Mouse (Mus musculus): ENCODE measurements around the gene Ahdc1.
"Not testable (repeated sequence)": the region's sequence is repeated elsewhere in the genome, so short reads cannot be mapped to it uniquely, and the experiment has no call there.

The Ahdc1 gene

DNA sequence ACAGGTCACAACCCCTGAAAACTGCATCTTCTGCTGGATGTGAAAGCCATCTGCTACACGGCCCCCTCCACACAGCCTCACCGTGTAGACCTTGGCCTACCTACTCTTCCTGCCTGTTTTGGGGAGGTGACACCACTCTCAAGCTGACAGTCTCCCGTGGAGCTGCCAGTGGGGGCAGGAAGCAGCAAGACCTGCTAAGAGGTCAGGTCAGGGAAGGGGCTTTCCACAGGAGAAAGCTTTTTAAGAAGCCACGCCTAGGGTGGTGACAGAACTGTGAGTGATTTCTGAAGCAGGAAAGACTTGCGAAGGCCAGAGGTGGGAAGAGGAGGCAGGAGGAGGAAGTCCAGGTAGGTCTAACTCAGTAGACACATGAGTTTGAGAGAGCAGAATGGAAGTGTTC lies 67.9 kb downstream of the Ahdc1 start:
- DNase-seq (ENCODE audit: low spot score): no peak

DNA sequence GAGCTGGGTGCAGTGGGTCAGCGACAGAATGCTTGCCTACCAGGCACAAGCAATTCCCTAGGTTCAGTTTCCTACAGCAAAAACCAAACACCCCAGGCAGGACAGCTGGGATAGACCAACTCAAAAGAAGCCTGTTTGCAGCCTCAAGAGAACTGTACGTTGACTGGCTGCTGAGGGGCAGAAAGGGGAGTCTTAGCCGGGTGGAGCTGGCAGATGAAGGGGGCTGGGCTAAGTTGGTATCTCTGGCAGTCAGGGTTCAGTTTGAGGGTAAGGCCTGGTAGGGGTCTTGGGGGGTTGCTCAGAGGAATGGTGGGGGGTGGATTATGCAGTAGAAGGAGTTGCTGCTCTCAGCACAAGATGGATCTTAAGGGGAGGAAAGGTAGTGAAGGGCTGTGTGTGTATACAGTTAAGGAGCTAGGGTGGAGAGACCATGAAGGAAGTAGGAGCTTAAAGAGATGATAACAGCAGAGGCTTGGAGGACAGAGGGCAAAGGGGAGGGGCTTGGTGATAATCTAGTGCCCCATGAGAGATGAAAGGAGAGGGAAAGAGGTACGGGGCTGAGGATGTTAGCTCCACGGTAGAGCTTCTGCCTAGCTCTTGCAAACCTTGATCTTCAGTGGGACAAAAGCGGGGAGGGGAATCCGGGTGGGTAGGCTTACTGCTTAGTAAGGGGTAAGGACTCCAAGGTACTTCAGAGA lies 68.5 kb downstream of the Ahdc1 start:
- DNase-seq (ENCODE audit: low spot score): no peak

DNA sequence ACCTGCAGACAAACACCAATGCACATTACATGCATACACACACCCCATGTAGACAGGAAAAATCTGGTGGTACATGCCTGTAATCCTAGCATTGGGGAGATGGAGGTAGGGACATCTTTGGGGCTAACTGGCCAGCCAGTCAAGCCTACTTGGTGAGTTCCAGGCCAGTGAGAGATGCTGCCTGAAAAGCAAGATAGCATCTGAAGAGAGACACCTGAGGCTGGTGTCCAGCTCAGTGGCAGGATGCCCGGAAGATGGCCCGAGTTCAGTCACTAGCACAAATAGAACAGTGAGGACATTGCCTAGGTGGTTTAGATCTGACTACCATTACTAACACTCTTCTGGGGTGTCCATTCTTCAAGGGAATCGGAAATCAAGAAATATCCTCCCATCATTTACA lies 69.8 kb downstream of the Ahdc1 start:
- no peak for DNase-seq (ENCODE audit: low spot score)

DNA sequence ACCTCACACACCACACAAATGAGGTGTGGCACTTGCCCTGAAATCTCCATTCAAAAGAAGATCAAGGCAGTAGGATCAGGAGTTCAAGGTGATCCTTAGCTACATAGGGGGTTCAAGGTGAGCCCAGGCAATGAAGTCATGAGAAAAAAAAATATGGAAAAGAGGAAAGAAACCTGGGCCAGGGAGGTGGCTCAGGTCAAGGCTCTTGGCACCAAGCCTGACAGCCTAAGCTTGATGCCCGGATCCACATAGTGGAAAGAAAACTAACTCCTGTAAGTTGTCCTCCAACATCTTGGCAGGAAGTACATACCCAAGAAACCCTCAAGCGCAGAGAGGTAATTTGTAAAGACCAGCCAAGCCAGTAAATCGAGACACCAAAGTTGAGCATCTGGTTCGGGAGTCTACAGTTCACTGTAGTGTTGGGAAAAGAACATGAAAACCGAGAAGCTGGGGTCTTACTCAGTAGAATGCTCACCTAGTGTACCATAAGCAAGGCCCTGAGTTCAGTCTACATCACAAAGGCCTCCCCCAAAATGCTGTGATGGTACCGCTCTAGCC lies 71.2 kb downstream of the Ahdc1 start:
- DNase-seq (ENCODE audit: low spot score): no peak

DNA sequence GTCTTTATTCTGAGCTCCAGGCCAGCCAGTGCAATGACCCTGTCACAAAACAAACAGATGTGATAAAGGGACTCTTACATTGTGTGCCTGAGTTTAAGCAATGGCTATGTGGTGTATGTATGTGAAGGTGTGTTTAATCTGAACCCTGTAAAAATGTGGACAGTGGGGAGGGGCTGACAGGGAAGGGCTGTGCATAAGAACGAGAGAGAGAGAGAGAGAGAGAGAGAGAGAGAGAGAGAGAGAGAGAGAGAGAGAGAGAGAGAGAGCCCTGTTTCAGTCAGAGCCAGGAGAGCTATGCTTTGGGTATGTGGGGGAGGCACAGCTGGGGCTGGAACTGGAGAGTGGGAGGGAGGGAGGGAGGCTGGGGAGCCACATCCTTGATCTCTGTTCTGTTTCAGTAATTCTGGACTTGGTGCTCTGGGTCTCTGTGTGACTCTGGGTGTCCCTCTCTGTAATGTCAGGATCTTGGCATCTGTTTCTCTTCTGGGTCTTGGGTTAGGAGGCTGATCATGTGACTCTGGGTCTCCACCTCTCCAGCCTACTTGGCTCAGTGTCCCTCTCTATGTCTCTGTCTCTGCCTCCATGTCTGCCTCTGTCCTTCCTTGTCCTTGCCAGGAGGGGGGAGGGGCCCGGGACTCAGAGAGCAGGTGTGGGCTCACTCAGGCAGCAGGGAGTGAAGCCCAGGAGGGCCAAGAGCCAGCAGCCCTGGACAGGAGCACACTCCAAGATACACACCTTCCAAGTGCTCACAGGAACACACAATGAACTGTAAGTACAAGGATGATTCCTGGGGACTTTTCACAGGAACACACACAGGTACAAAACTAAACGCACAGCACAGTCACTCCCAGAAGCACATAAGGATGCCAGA lies 73.2 kb downstream of the Ahdc1 start:
- peak; percentile 55 for DNase-seq (ENCODE audit: low spot score)

DNA sequence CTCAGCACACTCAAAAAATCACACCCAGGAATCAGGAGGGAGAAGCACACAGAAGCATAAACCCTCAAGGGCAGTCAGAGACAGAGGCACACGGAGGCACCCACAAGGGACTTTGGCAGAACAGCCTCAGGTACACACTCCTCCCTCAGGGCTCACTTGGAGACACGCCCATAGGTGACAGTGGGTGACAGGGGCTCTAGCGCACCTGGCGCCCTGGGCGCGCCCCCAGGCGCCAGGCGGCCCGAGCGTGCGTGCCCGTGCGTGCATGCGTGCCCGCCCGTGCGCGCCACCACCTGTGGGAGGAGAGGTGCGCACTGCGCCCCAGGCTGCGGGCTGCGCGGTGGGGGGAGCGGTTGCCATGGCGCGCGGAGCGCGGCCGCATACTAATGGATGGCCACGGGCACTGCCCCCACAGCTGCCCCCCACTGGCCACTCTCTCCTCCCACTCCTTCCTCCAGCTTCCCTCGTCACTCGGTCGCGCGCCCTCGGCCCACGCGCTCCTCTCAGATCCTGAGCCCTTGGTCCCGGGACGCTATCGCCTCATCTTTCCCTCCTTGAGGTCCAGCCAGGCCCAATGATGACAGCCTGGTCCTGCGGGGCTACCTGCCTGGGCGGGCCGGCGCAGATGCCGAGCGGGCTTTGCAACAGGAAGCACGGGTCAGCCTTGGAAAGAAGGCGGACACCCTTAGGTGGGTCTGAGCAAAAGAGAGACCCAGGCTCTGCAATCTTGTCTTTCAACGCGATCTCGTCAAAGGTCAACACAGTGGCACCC lies 74.1 kb downstream of the Ahdc1 start:
- no peak for DNase-seq (ENCODE audit: low spot score)

DNA sequence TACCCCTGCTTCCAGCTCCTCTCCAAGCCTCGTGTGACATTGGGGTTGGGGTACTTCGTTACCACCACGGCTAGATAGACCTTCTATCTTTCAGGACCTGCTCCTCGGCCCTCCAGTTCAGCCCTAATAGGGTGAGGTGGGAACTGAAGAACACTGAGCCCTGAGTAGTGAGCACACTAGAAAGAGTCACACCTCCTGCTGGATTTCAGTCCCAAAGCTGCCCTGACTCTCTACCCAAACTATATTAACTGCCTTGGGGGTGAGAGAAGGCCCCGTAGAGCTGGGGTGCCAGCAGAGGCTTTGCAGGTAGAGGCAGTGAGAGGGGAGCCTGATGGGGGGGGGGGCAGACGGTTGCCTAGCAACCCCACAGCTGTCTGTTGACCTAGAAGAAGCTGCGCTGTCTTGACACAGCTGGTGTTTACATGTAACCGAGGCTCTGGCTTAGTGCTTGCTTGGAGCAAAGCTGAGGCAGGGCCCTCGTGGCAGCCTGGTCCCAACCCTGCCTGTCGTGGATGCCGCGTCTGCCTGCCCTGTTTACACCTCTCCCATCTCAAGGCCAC lies 74.8 kb downstream of the Ahdc1 start:
- DNase-seq (ENCODE audit: low spot score): peak; percentile 52

DNA sequence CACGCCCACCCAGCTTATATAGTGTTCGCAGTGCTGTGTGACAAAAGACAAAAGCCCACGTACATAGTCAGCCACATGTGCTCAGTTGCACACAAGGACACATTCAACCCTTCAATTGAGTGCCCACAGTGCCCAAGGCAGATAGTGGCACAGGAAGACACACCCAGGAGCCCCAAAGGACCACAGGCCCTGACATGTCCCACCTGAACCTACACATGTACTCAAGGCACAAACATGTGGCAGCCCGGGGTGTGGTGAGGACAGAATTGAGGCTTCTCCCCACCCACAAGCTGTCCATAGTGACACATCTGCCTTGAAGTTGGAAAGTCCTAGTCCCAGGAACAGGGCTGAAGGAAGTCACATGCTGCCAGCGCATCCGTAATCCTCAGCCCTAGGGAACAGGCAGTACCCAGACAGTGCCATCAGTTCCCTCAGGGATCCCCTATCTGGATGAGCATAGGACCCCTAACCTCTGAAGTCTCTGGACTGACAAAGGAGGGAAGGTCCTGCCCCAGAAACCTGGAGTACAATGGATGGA lies 76.2 kb downstream of the Ahdc1 start:
- DNase-seq (ENCODE audit: low spot score): peak; percentile 35

DNA sequence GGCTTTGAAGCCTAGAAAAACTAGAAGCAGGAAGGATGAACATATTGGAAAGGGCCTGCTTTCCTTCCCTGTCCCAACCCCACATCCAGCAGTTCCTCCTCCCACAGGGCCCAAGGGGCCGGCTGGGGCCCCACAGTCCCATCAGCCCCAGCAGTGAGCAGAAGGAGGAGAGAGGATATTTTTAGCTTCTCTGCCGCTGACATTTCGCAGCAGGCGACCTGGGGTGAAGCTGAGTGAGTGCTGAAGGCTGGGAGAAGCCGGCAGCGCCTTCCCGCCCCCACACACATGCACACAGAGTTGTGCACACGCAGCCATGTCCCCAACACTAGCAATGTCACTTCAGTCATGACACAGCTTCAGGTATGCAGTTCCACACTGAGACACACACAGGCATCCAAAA lies 76.8 kb downstream of the Ahdc1 start:
- peak; percentile 59 for DNase-seq (ENCODE audit: low spot score)

DNA sequence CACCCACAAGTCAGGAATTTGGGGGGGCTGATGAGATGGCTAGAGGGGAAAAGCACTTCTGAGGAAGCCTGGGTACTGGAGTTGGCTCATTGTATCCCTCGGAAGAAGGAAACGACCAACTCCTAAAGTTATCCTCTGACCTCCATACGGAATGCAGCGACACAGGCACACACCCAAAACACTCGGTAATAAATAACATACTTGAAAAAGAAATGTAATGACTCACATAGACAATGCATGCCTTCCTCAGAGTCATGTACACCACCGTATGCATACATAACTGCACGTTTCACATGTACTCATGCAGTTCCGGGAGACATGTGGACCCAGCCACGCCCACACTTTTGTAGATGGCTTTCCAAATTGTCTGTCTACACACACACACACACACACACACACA lies 78.3 kb downstream of the Ahdc1 start:
- DNase-seq (ENCODE audit: low spot score): no peak

DNA sequence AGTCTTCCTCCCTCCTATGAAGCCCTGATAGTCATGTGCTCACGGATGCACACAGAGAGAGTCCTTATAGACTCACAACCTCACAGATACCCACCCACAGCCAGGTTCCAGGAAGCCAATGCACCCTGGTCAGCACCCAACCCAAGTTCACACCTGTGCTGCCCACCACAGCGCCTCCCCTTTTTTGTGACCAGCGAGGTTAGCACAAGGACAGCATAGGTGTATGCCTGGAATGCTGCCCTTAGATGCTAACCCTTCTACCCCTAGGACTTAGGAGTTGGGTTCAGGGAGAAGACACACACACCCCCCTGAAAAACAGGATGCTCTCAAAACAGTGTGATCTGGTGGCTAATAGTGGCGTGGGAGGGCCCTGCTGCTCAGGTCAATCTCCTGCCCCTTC lies 78.7 kb downstream of the Ahdc1 start:
- DNase-seq (ENCODE audit: low spot score): no peak

DNA sequence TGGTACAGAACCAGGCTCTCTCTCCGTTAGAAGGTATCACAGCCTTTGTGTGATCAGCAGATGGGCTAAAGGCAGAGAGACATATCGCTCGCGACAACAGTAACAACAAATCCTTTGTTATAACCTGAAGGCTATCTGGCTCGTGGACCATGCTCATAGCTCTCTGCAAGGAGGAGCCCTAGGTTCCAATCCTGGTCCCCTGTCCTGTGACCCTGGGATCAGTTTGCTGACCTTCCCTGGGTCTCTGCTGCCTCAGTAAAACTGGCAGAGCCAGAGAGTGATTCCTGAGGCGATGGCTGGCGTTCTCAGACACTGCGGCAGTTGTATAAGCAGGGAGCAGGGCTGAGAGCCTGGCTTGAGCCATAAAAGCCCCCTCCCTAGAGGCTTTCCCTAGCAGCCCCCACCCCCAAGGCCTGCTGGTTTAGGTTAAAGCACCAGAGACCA lies 79.2 kb downstream of the Ahdc1 start:
- no peak for DNase-seq (ENCODE audit: low spot score)

DNA sequence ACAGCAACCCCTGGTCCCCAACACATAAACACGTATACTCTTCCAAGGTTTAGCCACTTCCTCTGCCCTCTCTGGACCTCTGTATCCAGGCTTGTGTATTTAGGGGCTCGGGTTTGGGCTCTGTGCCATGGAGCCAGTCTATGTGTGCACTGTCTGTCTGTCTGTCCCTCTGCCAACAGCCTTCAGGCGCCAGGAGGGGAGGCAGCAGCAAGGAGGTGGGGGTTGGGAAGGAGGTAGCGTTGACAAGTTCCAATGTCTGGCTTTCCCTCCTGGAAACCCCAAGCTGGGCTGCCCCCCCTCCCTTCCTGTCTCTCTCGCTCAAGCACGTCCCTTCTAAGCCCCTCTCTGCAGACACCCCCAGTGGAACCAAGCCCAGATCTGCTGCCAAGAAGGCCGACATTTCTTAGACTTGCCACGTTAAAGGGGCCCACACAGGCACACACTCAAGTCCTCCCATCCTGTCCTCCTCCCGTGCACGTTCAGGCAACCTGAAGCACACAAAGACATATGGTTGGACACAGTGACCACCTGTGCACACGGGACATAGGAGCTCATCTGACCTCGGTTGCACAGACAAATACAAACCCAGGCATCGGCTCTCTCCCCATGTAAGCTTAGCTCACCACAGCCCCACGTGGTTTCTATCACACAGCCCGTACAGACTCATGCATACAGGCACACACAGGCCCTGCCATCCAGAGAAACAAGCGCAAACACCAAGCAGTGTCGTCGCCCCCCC lies 79.8 kb downstream of the Ahdc1 start:
- peak; percentile 39 for DNase-seq (ENCODE audit: low spot score)

DNA sequence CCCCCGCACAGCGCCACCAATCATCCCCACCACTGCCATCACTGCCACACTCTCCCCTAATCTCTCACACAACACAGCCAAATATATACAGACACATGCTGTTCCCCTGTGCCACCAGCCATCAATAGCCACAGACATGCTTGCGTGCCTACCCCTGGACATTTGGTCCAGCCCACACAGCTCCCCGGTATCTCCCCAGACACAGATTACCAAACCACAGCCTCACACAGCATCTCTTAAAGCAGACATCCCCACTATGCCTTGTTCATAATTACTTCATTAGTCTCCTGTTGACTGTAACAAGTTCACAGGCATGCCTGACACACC lies 80.4 kb downstream of the Ahdc1 start:
- no peak for DNase-seq (ENCODE audit: low spot score)

DNA sequence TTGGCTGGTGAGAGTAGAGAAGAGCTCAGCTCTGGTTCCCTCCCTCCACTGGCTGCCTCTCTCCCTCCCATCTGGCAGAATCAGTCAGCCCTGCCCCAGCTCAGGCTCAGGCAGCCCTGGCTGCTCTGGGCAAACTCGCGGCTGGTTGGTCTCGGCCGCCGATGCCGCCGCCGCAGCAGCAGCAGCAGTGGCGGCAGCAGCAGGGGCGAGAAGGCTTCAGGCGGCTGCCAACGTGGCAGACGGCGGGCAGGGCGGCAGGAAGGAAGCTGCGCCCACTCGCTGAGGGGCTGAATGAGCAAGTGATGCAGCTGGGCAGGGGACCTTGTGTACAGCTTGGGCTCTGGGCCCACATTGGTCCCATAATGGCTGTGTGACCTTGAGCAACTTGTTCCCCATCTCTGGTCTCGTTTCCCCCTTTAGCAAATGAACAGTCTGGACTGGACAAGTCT lies 81.4 kb downstream of the Ahdc1 start:
- no peak for DNase-seq (ENCODE audit: low spot score)

DNA sequence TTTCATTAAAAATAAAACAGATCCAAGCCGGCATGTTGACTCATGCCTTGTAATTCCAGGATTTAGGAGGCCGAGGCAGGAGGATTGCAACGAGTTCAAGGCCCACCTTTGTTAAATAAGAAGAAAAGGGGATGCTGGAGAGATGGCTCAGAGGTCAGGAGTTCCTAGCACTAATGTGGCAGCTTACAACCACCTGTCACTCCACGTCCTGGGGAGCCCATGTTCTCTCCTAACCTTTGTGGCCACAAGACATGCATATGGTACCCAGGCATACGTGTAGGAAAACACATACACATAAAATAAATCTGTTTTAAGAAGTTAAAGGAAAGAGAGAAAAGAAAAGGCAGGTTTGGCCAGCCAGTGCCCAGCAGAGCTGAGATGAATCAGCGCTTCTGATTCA lies 82.0 kb downstream of the Ahdc1 start:
- DNase-seq (ENCODE audit: low spot score): no peak

DNA sequence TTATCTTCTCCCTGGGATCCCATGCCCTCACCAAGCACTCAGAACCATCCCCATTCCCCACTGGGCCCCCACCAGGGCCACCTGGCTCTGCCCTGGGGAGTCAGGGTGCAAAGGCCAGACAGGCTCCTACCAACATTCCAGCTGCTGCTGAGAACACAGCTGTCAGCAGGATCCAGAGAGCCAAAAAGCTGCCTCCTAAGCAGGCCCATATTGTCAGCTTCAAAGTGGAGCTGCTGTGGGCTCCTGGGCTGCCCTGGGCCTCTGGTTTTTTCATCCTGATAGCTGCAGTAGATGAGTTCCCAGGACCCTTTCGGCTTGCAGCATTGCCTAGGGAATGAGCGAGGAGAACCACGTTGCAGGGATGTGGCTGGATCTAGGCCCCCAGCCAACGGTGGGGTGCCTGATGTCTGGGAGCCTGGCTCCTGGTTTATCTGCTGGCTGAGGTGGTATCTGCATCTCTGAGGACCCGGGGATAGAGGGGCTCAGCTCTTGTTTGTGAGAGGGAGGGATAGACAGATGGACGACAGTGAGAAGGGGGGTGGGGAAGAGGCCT lies 82.5 kb downstream of the Ahdc1 start:
- no peak for DNase-seq (ENCODE audit: low spot score)

DNA sequence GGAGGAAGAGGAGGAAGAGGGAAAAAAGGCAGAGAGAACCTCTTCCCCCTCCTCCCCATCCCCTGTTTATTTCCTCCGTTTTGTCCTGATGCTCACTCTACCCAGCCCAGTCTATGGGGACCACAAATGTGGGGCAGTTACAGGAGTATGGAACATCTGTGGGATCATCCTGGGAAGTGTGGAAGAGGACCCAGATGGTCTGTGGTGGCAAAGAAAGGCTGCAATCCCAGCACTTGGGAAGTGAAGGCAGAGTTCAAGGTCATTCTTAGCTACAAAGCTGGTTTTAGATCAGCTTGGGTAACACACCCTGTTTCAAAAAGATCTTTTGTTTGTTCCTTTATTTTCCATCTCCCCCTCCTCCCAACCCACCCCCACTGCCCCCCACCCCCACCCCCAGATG lies 83.2 kb downstream of the Ahdc1 start:
- no peak for DNase-seq (ENCODE audit: low spot score)

DNA sequence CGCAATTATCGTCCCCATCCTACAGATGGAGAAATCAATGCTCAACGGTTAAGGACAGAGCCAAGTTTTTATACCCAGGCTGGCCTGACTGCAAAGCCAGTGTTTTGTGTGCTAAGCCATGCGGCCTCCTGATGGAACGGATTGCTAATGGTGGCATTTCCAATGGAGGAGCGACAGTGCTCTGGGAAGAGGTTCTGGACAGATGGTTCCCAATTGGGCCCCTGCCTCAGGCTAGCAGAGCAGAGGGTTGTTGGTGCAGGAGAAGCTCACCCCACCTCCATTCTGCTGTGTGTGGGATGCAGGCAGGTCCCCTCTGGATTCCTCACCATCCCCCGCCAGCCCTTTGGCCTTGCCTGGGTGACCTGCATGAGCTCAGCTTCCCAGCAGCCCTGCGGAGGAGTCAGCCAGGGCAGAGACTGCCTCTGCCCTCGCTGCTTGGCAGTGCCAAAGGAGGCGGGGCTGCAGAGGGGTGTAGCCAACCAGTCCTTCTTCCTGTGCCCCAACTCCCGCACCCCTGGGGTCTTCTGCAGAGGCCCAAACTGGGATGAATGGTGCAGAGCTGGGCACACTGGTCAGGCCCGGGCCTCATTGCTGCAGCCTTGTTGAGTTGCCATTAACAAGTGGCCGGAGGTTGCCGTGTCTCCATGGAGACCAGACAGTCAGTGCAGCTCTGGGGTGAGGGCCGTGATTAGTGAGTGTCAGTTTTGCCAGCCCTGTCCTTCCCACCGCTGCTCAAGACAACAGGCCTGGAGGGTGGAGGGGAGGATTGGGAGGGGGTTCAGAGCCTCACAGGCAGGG lies 84.1 kb downstream of the Ahdc1 start:
- peak; percentile 77 for DNase-seq (ENCODE audit: low spot score)

DNA sequence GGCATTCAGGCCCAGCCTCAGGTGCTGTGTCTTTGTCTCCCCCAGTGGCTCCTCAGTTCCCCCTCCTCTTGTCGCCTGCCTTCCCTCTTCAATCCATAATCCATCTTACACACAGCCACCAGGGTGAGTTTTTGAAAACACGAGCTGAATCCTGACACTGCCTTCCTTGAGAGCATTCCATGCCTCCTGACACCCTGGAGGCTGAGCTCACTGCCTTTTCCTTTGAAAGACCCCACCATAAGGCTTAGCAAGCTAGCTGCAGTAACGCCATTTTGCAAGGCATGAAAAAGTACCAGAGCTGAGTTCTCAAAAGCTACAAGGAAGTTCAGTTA lies 84.6 kb downstream of the Ahdc1 start:
- DNase-seq (ENCODE audit: low spot score): not testable (repeated sequence)
